Mouse (Mus musculus) spleen, embryonic (tissue): ENCODE data around the gene Tpk1.

Source experiments
- CTCF ChIA-PET: fragments of 350-600 bp; sonication (Branson Sonifier 250); formaldehyde crosslinking; loops from one replicate; lab custom pipeline; 2022; lab: Charles Lee

Tpk1 gene

DNA sequence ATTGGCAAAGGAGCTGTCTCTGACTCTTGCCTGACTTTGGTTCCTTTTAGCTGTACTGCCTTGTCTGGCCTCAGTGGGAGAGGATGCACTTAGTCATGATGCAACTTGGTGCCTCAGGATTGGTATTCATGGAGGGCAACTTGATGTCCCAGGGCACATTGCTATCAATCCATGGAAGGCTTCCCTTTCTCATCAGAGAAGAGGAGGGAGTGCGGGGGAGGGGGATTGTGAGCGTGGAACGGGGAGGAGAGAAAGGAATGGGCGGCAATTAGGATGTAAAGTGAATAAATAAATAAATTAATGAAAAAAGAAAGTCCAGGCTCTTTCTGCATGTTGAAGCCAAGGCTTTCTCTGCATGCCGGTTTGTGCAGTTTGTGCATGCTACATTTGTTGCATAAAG is 304.8 kb downstream of the Tpk1 start:
- CTCF ChIA-PET = no interaction called here

DNA sequence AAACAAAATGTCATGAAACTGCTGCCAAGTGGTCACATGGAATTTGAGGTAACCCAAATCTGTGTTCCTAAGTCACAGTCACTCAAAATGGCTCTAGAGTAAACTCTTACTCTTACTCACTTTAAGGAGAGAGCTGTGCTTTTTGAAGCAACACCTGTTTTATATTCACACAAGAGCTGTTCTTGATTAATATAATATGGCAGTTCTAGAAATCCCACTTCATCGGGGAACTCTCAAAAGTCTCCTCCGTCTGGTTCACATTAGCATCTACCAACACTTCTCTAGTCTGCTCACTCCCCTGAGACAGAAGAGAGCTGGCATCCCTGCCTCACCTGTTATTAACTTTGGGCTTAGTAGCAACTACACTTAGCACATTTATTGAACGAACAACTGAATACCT is 305.9 kb downstream of the Tpk1 start:
- CTCF ChIA-PET = no interaction called here

DNA sequence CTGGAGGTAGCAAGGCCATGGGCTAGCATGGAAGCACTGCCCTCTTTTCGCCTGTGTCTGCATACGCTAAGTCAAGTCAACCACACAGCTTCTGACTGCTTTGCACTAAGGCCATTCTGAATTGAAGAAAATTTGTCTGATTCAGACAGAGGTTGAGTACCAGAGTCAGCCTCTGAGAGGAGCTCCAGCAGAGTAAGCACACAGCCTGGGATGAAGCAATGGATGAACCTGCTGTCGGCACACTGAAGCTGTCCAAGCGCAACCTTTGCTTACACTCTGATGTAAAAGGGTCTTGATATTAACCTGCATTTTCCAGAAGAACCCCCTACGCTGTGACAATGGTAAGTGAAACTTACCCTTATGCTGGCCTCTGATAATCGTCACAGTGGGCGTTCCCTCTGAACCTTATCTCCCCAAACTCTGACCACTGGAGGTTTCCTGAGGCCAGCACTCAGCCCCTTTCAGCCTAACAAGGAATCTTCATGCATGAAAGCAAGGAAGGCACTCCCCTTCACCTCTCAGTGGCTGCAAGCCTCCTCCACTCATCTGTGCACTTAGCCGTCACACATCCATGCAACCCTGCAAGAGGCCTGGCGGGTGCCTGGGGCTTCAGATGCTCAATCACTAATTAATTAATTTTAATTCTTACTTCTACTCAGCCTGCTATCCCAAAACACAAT is 311.4 kb downstream of the Tpk1 start:
- CTCF ChIA-PET = no interaction called here

DNA sequence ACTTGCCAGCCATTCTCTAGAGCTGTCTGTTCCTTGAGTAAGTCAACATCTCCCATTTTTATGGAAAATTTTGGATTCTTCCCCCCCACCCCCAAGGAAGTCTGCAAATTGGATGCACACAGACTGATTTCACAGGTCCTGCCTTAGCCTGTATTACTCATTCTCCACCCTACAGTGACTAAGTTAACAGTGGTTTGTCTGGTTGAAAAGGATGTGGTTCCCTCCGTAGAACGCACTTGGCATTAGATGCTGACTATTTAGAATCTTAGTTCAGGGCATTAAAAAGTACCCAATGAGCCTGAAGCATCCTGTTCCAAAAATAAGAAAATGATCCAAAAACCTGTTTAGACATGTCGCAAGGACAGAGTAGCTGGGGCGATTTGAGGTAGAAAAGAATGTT is 312.6 kb downstream of the Tpk1 start:
- CTCF ChIA-PET = no interaction called here

DNA sequence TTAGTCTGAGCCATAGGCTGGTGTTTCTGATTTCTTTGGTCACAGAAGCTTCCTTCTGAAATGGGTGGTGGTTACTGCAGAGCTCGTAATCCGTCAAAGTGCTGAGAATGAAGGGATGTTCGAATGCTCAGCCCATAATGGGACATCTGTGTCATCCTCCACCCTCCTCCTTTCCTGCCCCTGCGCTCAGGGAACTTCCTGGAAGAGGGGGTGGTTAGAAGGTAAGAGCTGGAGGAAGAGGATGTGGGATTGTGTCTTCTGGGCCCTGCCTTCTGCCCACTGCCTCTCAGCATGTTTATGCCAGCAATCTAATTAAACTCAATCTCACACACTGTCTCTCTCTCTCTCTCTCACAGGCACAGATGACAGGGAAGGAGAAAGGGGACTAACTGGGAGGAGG is 317.0 kb downstream of the Tpk1 start:
- CTCF ChIA-PET = no interaction called here

DNA sequence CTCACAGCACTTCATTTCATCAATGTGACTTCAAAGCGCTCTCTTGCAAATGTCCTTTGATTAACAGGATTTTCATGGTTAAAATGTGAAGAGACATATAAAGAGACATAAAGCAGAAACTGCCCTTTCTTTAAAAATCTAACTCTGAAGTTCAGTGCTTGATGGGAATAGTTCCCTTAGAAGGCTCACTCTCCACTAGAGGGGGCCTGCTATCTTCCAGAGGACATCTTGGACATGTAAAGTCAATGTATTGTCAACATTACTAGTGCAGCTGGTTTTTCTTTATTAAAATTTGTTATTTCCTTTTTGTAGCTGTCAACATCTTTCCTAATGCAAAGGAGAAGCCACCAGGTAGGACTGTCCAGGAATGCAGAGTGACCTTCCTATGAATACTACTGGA is 318.4 kb downstream of the Tpk1 start:
- CTCF ChIA-PET = no interaction called here

DNA sequence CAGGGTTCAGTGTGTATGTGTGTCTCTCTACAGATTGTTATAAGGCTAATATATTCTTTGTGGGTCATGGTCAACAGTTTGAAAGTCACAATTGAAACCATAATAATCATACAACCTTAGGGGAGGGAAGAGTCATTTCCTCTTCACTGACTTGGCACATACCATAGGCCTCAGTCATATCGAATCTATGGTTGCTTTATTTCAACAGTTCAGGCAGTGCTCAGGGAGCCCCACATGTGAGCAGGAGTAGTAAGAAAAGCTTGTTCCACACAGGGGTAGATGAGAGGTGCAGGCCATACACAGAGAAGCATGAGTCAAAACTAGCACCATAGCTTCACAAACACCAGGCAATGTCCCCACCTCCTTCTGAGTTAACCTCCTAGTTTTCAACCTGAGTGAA is 323.1 kb downstream of the Tpk1 start:
- CTCF ChIA-PET = no interaction called here

DNA sequence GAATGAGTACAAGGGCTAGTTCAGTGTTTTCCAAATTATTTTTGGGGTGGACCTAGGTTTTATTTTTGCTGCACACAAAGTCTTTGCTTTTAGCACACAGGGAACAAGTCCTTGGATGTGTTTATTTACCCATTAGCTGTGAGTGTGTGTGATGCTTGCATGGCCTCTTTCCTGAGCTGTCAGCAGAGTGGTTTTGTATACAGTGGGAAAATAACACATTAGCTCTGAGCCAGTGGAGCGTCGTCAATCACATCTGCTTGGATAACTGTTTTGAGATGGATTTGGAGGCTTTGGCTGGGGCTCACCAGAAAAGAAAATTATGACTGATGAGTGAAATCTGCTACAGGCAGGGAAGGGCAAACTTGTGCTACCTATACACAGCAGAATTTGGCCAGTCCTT is 323.7 kb downstream of the Tpk1 start:
- CTCF ChIA-PET = no interaction called here

DNA sequence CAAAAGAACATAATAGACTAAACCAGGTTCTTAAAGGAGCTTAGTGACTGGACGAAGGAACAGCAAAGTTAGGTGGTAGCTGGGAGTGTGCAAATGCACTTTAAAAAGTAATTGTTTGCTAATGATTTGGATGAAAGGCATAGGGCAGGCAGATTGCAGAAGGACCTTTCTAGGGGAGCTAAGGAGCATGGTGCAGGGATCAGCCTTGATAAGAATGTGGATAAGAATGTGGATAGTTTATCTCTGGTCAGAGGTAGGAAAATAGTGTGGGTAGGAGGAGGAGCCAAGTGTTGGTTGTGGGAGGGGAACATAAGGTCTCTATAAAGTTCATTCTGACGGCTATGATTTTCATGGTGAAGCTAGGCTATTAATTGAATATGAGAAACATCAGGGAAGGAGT is 327.3 kb downstream of the Tpk1 start:
- CTCF ChIA-PET = interaction anchor here (0.7 kb wide), 1 partner anchor 32 kb away, joined by 3 read pairs; no protein-coding TSS in a partner anchor

DNA sequence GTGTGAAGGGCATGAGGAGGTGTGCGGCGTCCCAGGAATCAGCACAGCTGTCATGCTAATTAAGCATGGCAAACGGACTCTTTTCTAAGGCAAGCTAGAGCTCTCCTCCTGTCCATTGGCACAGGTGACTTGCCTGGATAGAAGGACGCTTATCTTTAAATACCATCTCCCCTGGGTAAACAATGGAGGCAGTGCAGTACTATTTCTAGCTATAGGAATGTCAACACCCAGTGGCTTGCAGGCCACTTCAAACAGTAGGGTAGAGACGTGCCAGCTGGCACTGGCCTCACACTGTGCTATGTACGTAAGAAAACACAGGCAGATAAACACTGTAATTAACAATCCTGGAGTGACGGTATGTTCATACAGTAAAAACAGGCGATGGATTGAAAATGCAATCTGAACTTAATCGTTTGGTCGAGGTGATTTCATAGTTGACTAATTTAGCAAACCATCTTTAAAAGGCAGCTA is 328.6 kb downstream of the Tpk1 start:
- CTCF ChIA-PET = no interaction called here

DNA sequence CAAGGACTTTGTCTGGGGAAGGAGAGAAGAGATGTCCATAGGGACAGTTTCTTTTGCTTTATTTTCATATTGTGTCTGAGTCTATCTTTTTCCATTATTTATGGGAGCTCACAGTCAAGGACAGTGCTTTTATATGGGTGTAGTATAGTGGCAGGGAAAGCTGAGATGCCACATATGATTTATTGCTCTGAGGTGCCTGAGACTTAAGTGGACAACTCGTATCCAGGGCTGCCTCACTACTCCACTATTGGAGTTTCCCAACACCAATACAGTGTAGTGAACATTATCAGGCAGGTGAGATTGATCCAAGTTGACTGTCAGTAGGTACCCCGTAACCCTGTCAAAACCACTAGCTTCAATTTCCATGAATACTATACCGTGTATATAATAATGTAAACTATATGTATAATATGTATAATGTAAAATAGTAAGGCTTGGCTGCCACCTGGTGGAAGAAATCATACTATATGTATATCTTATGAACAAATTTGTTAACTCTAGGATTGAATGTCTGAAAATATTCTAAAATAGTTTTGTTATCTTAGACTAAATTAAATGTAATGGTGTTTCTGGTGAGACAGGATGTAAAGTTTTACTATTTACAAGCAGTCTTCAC is 330.4 kb downstream of the Tpk1 start:
- CTCF ChIA-PET = no interaction called here

DNA sequence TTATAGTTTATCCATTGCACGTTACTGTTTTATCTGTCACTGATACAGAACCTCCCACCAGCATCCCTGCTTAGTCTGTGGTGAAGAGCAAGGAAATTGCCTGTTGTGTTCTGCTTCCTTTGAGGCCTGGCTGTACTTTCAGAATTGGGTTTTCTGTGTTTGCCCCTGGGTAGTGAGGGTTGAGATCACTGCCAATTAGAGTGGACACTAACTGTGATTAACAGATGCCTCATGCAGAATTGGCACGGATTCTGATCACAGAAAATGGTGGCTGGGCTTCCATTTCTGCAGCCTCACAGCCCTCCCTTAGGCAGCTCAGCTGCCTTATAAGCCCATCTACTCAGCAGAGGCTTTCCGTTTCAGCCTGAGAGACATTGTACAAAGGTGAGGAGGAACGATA is 332.6 kb downstream of the Tpk1 start:
- CTCF ChIA-PET = no interaction called here

DNA sequence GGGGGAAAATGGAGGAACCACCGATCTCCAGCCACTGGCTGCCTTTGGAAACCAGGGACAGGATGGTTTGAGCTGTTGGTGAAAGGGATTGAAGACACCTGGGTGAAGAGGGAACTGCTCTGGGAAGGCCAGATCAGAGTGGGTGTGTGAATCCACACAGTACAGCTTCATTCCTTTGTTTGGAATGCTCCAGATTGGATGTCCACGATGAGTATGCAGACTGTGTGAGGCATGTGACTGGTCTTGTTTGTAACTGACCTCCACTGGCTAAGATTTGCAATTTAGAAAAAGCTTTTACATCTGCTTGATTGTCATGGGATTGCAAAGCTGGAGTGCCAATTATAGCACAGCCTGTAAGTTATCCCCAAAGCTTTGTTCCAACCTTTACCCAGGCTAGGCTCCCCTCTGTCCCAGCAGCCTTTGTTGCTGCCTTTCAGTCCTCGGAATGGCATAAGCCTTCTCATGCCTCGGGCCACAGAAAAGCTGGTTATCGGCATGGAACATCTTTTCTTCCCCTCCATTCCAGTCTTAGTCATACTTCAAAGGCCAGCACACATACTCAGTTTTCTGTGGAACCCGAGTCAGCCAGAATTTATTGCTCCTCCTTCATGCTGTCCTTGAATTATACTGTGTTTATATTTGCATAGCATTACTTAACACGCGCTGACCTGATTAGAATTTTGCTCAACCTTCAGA is 353.0 kb downstream of the Tpk1 start:
- CTCF ChIA-PET = no interaction called here

DNA sequence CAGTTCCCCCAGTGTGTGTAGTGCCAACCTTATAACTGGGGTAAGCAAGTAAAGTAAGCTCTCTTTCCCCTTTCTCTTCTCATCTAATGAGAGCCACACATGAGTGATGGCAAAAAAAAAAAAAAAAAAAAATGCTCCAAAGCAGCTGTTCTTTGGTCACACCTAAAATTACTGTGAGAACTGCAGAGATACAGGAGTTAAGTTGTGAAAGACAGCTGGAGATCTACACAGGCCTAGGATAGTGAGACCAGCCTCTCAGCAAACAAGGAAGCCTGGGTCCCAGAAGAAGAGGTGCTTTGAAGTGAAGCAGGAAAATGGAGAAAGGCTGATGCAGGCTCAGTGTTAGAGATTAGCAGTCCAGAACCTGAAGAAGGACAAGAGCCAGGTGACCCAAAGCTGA is 353.5 kb downstream of the Tpk1 start:
- CTCF ChIA-PET = no interaction called here

DNA sequence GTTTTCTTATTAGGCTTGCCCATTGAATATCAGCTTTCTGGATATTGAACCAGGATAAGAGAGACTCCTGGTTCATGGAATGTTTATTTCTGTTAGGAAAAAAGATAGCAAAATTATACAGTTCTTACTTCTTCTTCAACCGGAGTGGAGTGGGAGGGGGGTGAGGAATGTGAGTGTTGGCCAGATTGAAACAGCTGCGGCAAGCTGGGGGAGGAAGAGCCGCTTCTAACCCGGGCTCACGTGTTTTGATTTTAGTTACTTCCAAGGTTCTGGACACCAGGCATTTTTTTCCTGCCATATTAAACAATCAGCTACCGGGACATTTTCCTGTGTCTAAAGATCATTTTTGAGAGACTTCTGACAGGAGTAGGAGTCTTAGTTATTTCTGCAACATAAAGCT is 356.0 kb downstream of the Tpk1 start:
- CTCF ChIA-PET = interaction anchor here (0.7 kb wide), 1 partner anchor 941 kb away, joined by 4 read pairs; no protein-coding TSS in a partner anchor

DNA sequence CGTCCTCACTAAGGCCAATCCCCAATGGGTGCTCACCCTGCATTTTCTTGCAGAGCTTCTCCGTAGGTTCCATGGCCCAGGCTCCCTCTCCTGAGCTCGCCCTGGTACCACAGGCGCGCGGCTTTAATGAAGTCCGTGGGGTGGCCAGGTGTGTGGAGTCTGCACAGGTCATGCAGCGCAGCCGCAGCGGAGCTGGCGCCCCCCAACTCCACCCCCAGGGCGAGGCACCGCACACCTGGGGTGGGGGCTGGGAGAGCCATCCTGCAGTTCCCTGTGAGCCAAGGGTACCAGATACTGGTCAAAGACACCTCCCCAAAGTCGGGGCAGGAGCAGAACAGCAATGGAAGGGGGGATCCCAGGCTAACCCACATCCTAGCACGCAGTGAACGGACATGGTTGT is 356.6 kb downstream of the Tpk1 start, which contains the start of gene Nobox:
Gene Nobox, minus strand, starts transcription at position 101 of the 400 bp plus-strand sequence.
- CTCF ChIA-PET = no interaction called here

DNA sequence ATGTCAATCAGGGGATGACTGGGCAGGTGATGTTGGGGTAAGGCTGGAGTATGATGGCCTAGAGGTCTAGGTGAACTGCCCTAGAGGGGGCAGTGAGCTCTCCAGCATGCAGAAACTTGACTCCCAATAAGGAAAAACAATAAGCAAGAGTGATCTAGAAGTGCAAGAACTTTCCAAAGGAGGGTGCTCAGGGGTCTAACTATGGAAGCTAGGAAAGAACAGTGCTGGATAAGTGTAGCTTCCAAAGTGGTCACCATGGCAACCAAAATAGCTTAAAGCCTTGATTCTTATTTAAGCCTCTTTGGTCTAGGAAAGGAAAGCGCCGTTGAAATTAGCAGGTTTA is 368.6 kb downstream of the Tpk1 start:
- CTCF ChIA-PET = no interaction called here

DNA sequence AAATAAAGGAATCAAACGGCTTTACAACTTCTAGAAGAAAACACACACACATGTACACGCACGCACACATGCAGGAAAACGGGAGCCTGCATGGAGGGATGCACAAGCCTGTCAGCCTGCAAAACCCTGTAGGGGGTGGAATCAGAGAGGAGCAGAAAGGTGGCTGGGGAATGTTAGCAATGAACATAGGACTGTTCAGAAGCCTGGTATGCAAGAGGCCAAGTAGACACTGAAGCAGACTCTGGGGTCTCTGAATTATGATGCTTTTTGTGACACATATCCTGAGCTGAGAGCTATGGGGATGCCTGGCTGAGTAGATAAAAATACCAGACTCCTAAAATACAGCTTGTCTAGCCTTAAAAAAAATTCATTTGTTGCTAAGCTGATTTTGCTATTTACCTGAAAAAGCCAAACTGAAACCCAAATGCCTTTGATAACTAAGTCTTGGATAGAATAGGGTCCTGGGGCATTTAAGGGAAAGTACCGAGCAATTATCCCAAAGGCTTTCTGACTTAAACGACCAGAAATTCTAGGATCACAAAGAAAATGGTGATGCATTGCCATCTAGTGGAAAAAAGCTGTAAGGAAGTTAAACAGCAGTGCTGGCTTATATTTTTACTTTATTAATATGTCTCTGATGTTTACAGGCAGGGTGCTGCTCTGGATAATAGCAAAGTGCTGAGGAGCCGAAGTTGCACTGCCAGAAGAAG is 369.1 kb downstream of the Tpk1 start:
- CTCF ChIA-PET = no interaction called here

DNA sequence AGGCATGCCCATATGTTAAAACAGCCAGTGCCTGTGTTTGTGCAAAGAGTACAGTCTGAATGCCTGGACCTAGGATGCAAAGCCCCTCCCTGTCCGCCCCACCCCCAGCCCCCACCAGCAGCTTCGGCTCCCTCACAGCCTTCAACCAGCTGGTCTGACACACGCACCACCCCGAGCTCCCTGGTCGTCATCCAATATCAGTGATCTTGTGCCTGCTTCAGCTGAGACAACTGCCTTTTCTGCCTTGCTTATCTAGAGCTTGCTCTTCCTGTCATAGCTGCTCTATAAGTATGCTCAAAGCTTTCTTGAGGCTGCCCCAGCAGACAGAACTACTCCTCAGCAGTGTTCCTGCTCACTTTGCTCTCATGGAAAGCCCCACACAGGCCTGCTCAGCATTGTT is 370.2 kb downstream of the Tpk1 start:
- CTCF ChIA-PET = no interaction called here
